Mouse (Mus musculus): ENCODE measurements around the gene 4930452B06Rik. TPM values are rescaled to one million over a fixed set of nuclear protein-coding genes. Genes with fewer than 3 reads are reported as not detected.

The 4930452B06Rik gene
- total and polyA plus RNA-seq, 3 experiments = not detected

GRCm38 (mm10) chr14:8504206-8504605 lies 161.8 kb downstream of the 4930452B06Rik start:
- Histone ChIP-seq H3K36me3 (ENCODE audit: control insufficient read depth in 1 of 2, insufficient read depth in 2 of 2, low read length in 2 of 2) (no peaks in the 10 kb centered on the region), H3K27me3 (ENCODE audit: control insufficient read depth in 1 of 2, insufficient read depth in 2 of 2, low read length in 2 of 2) (no peaks in the 10 kb centered on the region), H3K4me1 (ENCODE audit: control insufficient read depth in 1 of 2, insufficient read depth in 2 of 2, low read length in 2 of 2) (no peaks in the 10 kb centered on the region), H3K27ac (ENCODE audit: control insufficient read depth, low read depth, low read length) (no peak overlapping the region), H3K9me3 (replicated peaks; ENCODE audit: insufficient read depth, low read length) (no peaks in the 10 kb centered on the region), H3K79me2 (ENCODE audit: control insufficient read depth, insufficient read depth, low read length, poor library complexity) (no peaks in the 10 kb centered on the region), H3K4me3 (ENCODE audit: control insufficient read depth in 1 of 2, insufficient read depth in 1 of 2, low read depth in 2 of 2, low read length in 2 of 2) (no peak overlapping the region), H3K9ac (ENCODE audit: control insufficient read depth, low read depth, low read length, poor library complexity, severe bottlenecking) (no peak overlapping the region)
- no peak for DNase-seq (ENCODE audit: low read depth, low spot score)
- no peak for TF ChIP-seq CHD1 (IDR thresholded peaks at IDR 0.05; ENCODE audit: low read depth, low read length)
- no peak for TF ChIP-seq MXI1 (IDR thresholded peaks at IDR 0.05; ENCODE audit: low read depth, low read length)
- no peak for TF ChIP-seq UBTF (IDR thresholded peaks at IDR 0.05; ENCODE audit: borderline replicate concordance, insufficient read depth, low read depth, low read length)
- TF ChIP-seq RCOR1 (IDR thresholded peaks at IDR 0.05; ENCODE audit: low read depth, low read length) = no peak
- TF ChIP-seq POLR2A (IDR thresholded peaks at IDR 0.05; ENCODE audit: control insufficient read depth in 1 of 2, insufficient read depth in 1 of 2, low read depth in 1 of 2, low read length in 2 of 2, poor library complexity in 1 of 2) = no peak

- Histone ChIP-seq H3K36me3 (ENCODE audit: control insufficient read depth in 1 of 2, insufficient read depth in 2 of 2, low read length in 2 of 2) (no peaks in the 10 kb centered on the region), H3K4me3 (ENCODE audit: control insufficient read depth in 1 of 2, insufficient read depth in 1 of 2, low read depth in 2 of 2, low read length in 2 of 2) (no peak overlapping the region), H3K4me1 (ENCODE audit: control insufficient read depth in 1 of 2, insufficient read depth in 2 of 2, low read length in 2 of 2) (no peaks in the 10 kb centered on the region), H3K27me3 (ENCODE audit: control insufficient read depth in 1 of 2, insufficient read depth in 2 of 2, low read length in 2 of 2) (no peaks in the 10 kb centered on the region), H3K27ac (ENCODE audit: control insufficient read depth, low read depth, low read length) (no peak overlapping the region), H3K9me3 (replicated peaks; ENCODE audit: insufficient read depth, low read length) (no peaks in the 10 kb centered on the region), H3K79me2 (ENCODE audit: control insufficient read depth, insufficient read depth, low read length, poor library complexity) (no peaks in the 10 kb centered on the region), H3K9ac (ENCODE audit: control insufficient read depth, low read depth, low read length, poor library complexity, severe bottlenecking) (no peak overlapping the region)
- TF ChIP-seq CHD1 (IDR thresholded peaks at IDR 0.05; ENCODE audit: low read depth, low read length) (no peak), POLR2AphosphoS2 (IDR thresholded peaks at IDR 0.05; ENCODE audit: low read length) (no peak), TCF12 (IDR thresholded peaks at IDR 0.05; ENCODE audit: low read depth, low read length) (no peak), NRF1 (IDR thresholded peaks at IDR 0.05; ENCODE audit: insufficient read depth, low read depth, low read length, poor library complexity, severe bottlenecking) (no peak), ETS1 (IDR thresholded peaks at IDR 0.05; ENCODE audit: low read depth, low read length) (no peak), E2F4 (IDR thresholded peaks at IDR 0.05; ENCODE audit: borderline replicate concordance, low read depth, low read length) (no peak), SIN3A (IDR thresholded peaks at IDR 0.05; ENCODE audit: low read length) (no peak), MXI1 (IDR thresholded peaks at IDR 0.05; ENCODE audit: low read depth, low read length) (no peak), MAX (IDR thresholded peaks at IDR 0.05; ENCODE audit: low read length) (no peak), UBTF (IDR thresholded peaks at IDR 0.05; ENCODE audit: borderline replicate concordance, insufficient read depth, low read depth, low read length) (no peak), MAFK (IDR thresholded peaks at IDR 0.05; ENCODE audit: borderline replicate concordance, low read depth, low read length) (no peak), RAD21 (IDR thresholded peaks at IDR 0.05; ENCODE audit: low read depth, low read length) (no peak), CTCF (IDR thresholded peaks at IDR 0.05 in 2 of 3, conservative IDR thresholded peaks at IDR 0.05 in 1 of 3; ENCODE audit: control insufficient read depth in 1 of 3, insufficient read depth in 1 of 3, low read depth in 2 of 3, low read length in 3 of 3, poor library complexity in 1 of 3, severe bottlenecking in 1 of 3) (no peak), HCFC1 (IDR thresholded peaks at IDR 0.05; ENCODE audit: low read depth, low read length) (no peak), POLR2AphosphoS5 (IDR thresholded peaks at IDR 0.05; ENCODE audit: borderline replicate concordance, low read depth, low read length) (no peak), MEF2A (IDR thresholded peaks at IDR 0.05; ENCODE audit: extremely low read depth, insufficient replicate concordance, low read depth, low read length, poor library complexity, severe bottlenecking) (no peak), GATA1 (IDR thresholded peaks at IDR 0.05; ENCODE audit: low read depth, low read length) (no peak)
- no peak for DNase-seq (ENCODE audit: low read depth, low spot score)
Measured at GRCm38 (mm10) chr14:8503345-8503744, 162.7 kb downstream of the 4930452B06Rik start.
